25 mouse cellular contexts compared by ENCODE assay signal in genomic region chr11:88945971-88946585, GRCm38 (mm10). TPM values are rescaled to one million over a fixed set of nuclear protein-coding genes. Genes with fewer than 3 reads are reported as not detected.
DNase-seq lines count a peak whose midpoint lies in the region; ATAC-seq and TF ChIP-seq lines count a peak whose summit lies in the region.
"Had no signal": no experiment of that assay in that cellular context is flagged by ENCODE, and none has a peak within 500 bp of the region (broad histone marks: within the 10 kb centered on the region; RNA-seq: fewer than 3 reads in every experiment).

No protein-coding gene starts in this region.

- H3K27ac ChIP-seq in kidney, embryonic 14.5 days (ENCODE audit: low read depth, low read length), result no peak overlapping the region
- H3K27ac ChIP-seq in bone marrow macrophage, adult 2 months (ENCODE audit: insufficient read depth, low read depth, low read length), result peak overlapping the region; percentile 22; the same call in 1 of the 2 replicates
- H3K27ac ChIP-seq: forebrain, embryonic 15.5 days; heart, adult 2 months; hindbrain, embryonic 14.5 days; intestine, embryonic 15.5 days; limb, embryonic 15.5 days; stomach, postnatal 0 days had no signal

- no peak overlapping the region for H3K9ac ChIP-seq in kidney, embryonic 14.5 days (ENCODE audit: low read depth, low read length)
- H3K9ac ChIP-seq: forebrain, embryonic 15.5 days; hindbrain, embryonic 14.5 days; intestine, embryonic 15.5 days; limb, embryonic 15.5 days had no signal

- peak; percentile 57; the same call in 1 of the 2 replicates for ATAC-seq in kidney, embryonic 14.5 days (ENCODE audit: low FRiP score, low TSS enrichment)
- ATAC-seq: forebrain, embryonic 15.5 days; intestine, embryonic 15.5 days had no signal

- no peak overlapping the region for H3K4me3 ChIP-seq in kidney, embryonic 14.5 days (ENCODE audit: low read length)
- no peak overlapping the region for H3K4me3 ChIP-seq in bone marrow macrophage, adult 2 months (ENCODE audit: insufficient read depth, low read length)
- H3K4me3 ChIP-seq: forebrain, embryonic 15.5 days; heart, adult 2 months; intestine, embryonic 15.5 days; limb, embryonic 15.5 days had no signal

- no peak for TF ChIP-seq POLR2A in bone marrow macrophage, adult 2 months (IDR thresholded peaks at IDR 0.05; ENCODE audit: borderline replicate concordance, low read depth, low read length)

- H3K9me3 ChIP-seq in kidney, embryonic 14.5 days (ENCODE audit: control insufficient read depth, low read length), result no peaks in the 10 kb centered on the region
- H3K9me3 ChIP-seq: forebrain, embryonic 15.5 days; intestine, embryonic 15.5 days; limb, embryonic 15.5 days had no signal

- DNase-seq in kidney, postnatal 36 days, result no peak
- DNase-seq in cerebellum, adult 18-20 months, result peak; percentile 66 to 69
- peak; percentile 51 to 66 for DNase-seq in cerebellum, postnatal 36 days
- DNase-seq in layer of hippocampus, postnatal 14 days (ENCODE audit: low spot score in 2 of 2), result no peak
- DNase-seq in urinary bladder, postnatal 36 days (ENCODE audit: low spot score in 2 of 2), result no peak
- DNase-seq in urinary bladder, postnatal 4 days (ENCODE audit: low spot score in 2 of 2), result no peak
- DNase-seq: heart, adult 2 months; kidney, postnatal 4 days; lung, postnatal 10 days; thymus, postnatal 36 days had no signal

- TF ChIP-seq CTCF in bone marrow macrophage, adult 2 months (IDR thresholded peaks at IDR 0.05; ENCODE audit: low read depth, low read length), result no peak

- no peaks in the 10 kb centered on the region for H3K4me1 ChIP-seq in kidney, embryonic 14.5 days (ENCODE audit: control insufficient read depth, insufficient read depth, low read length)
- peaks cover 25% of the 10 kb centered on the region for H3K4me1 ChIP-seq in bone marrow macrophage, adult 2 months (ENCODE audit: control insufficient read depth, insufficient read depth, low read length)
- H3K4me1 ChIP-seq: forebrain, embryonic 15.5 days; intestine, embryonic 15.5 days; limb, embryonic 15.5 days had no signal

- H3K27me3 ChIP-seq in kidney, embryonic 14.5 days (ENCODE audit: control insufficient read depth, insufficient read depth, low read length), result no peaks in the 10 kb centered on the region
- H3K27me3 ChIP-seq: forebrain, embryonic 15.5 days; intestine, embryonic 15.5 days; limb, embryonic 15.5 days had no signal

- H3K36me3 ChIP-seq in kidney, embryonic 14.5 days (ENCODE audit: control insufficient read depth, insufficient read depth, low read length), result peaks cover 21% of the 10 kb centered on the region

- 54% methylated on average over 7 of the region's 8 CpGs for WGBS in kidney, embryonic 14.5 days

- no peak overlapping the region for H3K4me2 ChIP-seq in kidney, embryonic 14.5 days (replicated peaks; ENCODE audit: low read depth, low read length)
- H3K4me2 ChIP-seq: forebrain, embryonic 15.5 days; hindbrain, embryonic 14.5 days; intestine, embryonic 15.5 days; limb, embryonic 15.5 days had no signal

RNA-seq across cellular contexts. Expression of gene Scpep1, which starts 9.2 kb away (rescaled TPM):
- polyA plus RNA-seq in kidney, embryonic 14.5 days (2014; fragmentation: Nextera tagmentation; extraction: Ambion mirVana), result 90.5 and 110 TPM in 2 replicates
- polyA plus RNA-seq in bone marrow macrophage, adult 2 months (2012; ENCODE audit: insufficient read depth, insufficient read length, missing spikeins), result 259 and 279 TPM in 2 replicates
- total RNA-seq in layer of hippocampus, postnatal 14 days (2021), result 10 to 100 TPM; 17.0 to 17.4 TPM

RNA-seq across cellular contexts. Expression of gene Elobl, which starts 20.7 kb away (rescaled TPM):
- not detected in 2 replicates for polyA plus RNA-seq in kidney, embryonic 14.5 days (2014; fragmentation: Nextera tagmentation; extraction: Ambion mirVana)
- not detected in 2 replicates for polyA plus RNA-seq in bone marrow macrophage, adult 2 months (2012; ENCODE audit: insufficient read depth, insufficient read length, missing spikeins)
- total RNA-seq in layer of hippocampus, postnatal 14 days (2021), result not detected
- total RNA-seq: adrenal gland, adult 18-20 months; gastrocnemius, adult 18-20 months; heart, adult 2 months; layer of hippocampus, postnatal 25 days; left cerebral cortex, postnatal 25 days; megakaryocyte-erythroid progenitor cell, adult 5-6 weeks had no signal
- polyA plus RNA-seq: forebrain, embryonic 15.5 days; heart, adult 2 months; heart, embryonic 16.5 days; hindbrain, embryonic 14.5 days; intestine, embryonic 15.5 days; limb, embryonic 15.5 days; liver, embryonic 16.5 days; neural tube, embryonic 11.5 days; stomach, postnatal 0 days had no signal

RNA-seq across cellular contexts. Expression of gene Coil, which starts 24.0 kb away (rescaled TPM):
- 12.1 and 14.5 TPM in 2 replicates for polyA plus RNA-seq in kidney, embryonic 14.5 days (2014; fragmentation: Nextera tagmentation; extraction: Ambion mirVana)
- 6.0 and 7.2 TPM in 2 replicates for polyA plus RNA-seq in bone marrow macrophage, adult 2 months (2012; ENCODE audit: insufficient read depth, insufficient read length, missing spikeins)
- 10 to 100 TPM; 16.3 to 19.5 TPM for total RNA-seq in layer of hippocampus, postnatal 14 days (2021)

RNA-seq across cellular contexts. Expression of gene Trim25, which starts 53.1 kb away (rescaled TPM):
- polyA plus RNA-seq in kidney, embryonic 14.5 days (2014; fragmentation: Nextera tagmentation; extraction: Ambion mirVana), result 11.5 and 13.2 TPM in 2 replicates
- 85.2 and 95.7 TPM in 2 replicates for polyA plus RNA-seq in bone marrow macrophage, adult 2 months (2012; ENCODE audit: insufficient read depth, insufficient read length, missing spikeins)
- total RNA-seq in layer of hippocampus, postnatal 14 days (2021), result 1 to 10 TPM; 4.0 to 5.2 TPM

Comparison
In these comparisons a context has a peak if more than half of its experiments do, and no peak if none do; other contexts are left out.
1. DNase-seq: peak in cerebellum, adult 18-20 months (2 of 2) and cerebellum, postnatal 36 days (2 of 2); none in kidney, postnatal 36 days (0 of 2), layer of hippocampus, postnatal 14 days (0 of 2), urinary bladder, postnatal 36 days (0 of 2) and urinary bladder, postnatal 4 days (0 of 2).